Mouse (Mus musculus): Measurements from ENCODE around the gene Dnajc7. TPM values are rescaled to one million over a fixed set of nuclear protein-coding genes. Genes with fewer than 3 reads are reported as not detected.

The Dnajc7 gene
- polyA plus RNA-seq, 1 experiment = 225 TPM

- Histone ChIP-seq H3K4me1 (ENCODE audit: control insufficient read depth, insufficient read depth, low read length) (peaks cover 14% of the 10 kb centered on the region), H3K27ac (ENCODE audit: insufficient read depth, low read length) (no peak overlapping the region), H3K4me3 (ENCODE audit: insufficient read depth, low read length) (no peak overlapping the region)
- TF ChIP-seq CTCF (IDR thresholded peaks at IDR 0.05; ENCODE audit: borderline replicate concordance, insufficient read depth, low read length) = no peak
- TF ChIP-seq POLR2A (IDR thresholded peaks at IDR 0.05; ENCODE audit: low read depth, low read length) = no peak
Measured at GRCm38 (mm10) chr11:100605451-100605850, 14.5 kb downstream of the Dnajc7 start.

DNA sequence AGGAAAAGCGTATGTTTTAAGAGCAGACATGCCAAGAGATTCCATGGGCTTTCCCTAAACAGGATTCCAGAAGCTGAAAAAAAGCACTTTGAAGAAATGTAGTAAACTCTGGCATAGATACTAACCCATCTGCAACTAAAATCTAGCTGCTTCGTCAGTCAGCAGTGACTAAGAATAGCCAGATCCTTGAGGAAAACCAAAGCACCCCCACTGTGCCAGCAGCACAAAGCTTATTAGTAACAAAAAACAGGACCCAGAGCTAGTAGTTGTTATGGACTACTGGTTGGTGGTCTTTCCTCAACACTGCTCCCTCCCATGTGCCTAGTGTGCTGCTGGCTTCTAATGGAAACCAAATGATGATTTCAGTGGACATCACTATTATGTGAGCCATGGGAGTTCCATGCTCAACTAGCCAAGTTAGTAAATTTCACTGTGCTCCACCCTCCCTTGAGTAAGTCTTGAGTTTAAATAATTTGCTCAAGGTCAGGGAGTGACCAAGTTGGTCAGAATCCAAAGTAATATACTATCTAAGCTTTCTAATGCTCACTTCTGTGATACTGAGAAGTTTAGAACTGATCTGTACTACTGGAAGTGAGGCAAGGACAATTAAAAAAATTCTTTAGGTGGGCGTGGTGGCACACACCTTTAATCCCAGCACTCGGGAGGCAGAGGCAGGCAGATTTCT, 15.5 kb downstream of the Dnajc7 start:
- Histone ChIP-seq H3K4me3 (ENCODE audit: insufficient read depth, low read length) (no peak overlapping the region), H3K27ac (ENCODE audit: insufficient read depth, low read length) (no peak overlapping the region), H3K4me1 (ENCODE audit: control insufficient read depth, insufficient read depth, low read length) (peaks cover 7% of the 10 kb centered on the region)
- TF ChIP-seq CTCF (IDR thresholded peaks at IDR 0.05; ENCODE audit: borderline replicate concordance, insufficient read depth, low read length) (no peak), POLR2A (IDR thresholded peaks at IDR 0.05; ENCODE audit: low read depth, low read length) (no peak)

DNA sequence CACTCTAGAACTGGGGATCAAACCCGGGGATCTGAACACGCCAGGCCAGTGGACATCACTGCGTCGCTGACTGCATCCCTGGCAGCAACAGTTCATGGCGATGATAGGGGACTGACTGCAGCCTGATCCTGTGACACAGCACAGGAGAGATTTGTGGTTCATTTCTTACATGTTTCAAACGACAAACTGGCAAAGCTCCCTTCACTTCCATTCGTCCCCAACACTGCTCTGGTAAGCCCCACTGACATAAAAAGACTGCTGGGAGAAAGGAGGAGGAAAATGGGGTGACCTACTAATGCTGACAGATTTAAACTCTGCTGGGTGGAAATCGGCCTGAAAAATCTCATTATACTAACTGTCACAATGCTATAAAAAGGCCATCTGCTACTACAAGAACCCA, 16.2 kb downstream of the Dnajc7 start:
- no peak overlapping the region for H3K27ac ChIP-seq (ENCODE audit: insufficient read depth, low read length)
- TF ChIP-seq POLR2A (IDR thresholded peaks at IDR 0.05; ENCODE audit: low read depth, low read length) (no peak), CTCF (IDR thresholded peaks at IDR 0.05; ENCODE audit: borderline replicate concordance, insufficient read depth, low read length) (no peak)

DNA sequence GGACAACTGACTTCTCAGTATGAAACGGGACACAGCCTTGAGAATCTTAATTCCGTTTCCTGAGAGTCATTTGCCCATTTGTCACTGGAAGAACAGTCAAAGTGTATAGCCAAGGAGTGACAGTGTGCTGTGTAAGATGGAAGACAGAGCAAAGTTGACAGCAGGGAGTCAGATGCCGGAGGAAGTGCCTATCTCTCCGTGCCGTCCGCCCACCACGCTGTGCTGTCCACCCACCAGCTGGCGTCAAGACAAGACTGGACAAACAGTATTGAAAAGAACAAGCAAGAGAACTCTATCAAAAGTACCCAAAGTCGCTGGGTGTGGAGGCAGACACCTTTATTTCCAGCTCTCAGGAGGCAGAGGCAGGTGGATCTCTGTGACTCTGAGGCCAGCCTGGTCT, 16.8 kb downstream of the Dnajc7 start:
- Histone ChIP-seq H3K27ac (ENCODE audit: insufficient read depth, low read length) (no peak overlapping the region), H3K4me3 (ENCODE audit: insufficient read depth, low read length) (no peak overlapping the region), H3K4me1 (ENCODE audit: control insufficient read depth, insufficient read depth, low read length) (peaks cover 7% of the 10 kb centered on the region)
- TF ChIP-seq CTCF (IDR thresholded peaks at IDR 0.05; ENCODE audit: borderline replicate concordance, insufficient read depth, low read length) (no peak), POLR2A (IDR thresholded peaks at IDR 0.05; ENCODE audit: low read depth, low read length) (no peak)

More for the DNA sequence above, 16.2 kb downstream of the Dnajc7 start:
- Histone ChIP-seq H3K4me1 (ENCODE audit: control insufficient read depth, insufficient read depth, low read length) (peaks cover 7% of the 10 kb centered on the region), H3K4me3 (ENCODE audit: insufficient read depth, low read length) (no peak overlapping the region)

GRCm38 (mm10) chr11:100601372-100601771, 18.6 kb downstream of the Dnajc7 start:
- Histone ChIP-seq H3K4me1 (ENCODE audit: control insufficient read depth, insufficient read depth, low read length) (peaks cover 7% of the 10 kb centered on the region), H3K4me3 (ENCODE audit: insufficient read depth, low read length) (no peak overlapping the region), H3K27ac (ENCODE audit: insufficient read depth, low read length) (no peak overlapping the region)
- TF ChIP-seq POLR2A (IDR thresholded peaks at IDR 0.05; ENCODE audit: low read depth, low read length) (no peak), CTCF (IDR thresholded peaks at IDR 0.05; ENCODE audit: borderline replicate concordance, insufficient read depth, low read length) (no peak)

DNA sequence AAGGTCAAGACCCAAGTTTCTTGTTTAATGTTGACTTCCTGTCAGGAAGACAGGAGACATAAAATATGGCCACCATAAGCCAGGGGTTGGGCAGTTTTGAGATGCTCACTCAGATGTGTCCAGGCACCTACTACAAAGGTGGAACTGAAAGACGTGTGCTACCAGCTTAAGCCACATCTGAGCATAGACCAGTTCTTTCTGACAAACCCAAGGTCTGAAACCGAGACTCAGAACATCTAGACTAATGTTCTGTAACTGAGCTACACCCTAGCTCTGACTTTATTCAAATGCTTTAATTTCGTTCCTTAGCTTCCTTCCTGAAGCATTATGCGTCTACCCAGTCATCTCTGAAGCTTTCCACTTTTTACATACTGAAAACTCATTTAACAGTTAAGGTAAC, 21.9 kb downstream of the Dnajc7 start:
- H3K4me3 ChIP-seq (ENCODE audit: insufficient read depth, low read length) = no peak overlapping the region
- H3K4me1 ChIP-seq (ENCODE audit: control insufficient read depth, insufficient read depth, low read length) = no peaks in the 10 kb centered on the region
- H3K27ac ChIP-seq (ENCODE audit: insufficient read depth, low read length) = no peak overlapping the region
- no peak for TF ChIP-seq CTCF (IDR thresholded peaks at IDR 0.05; ENCODE audit: borderline replicate concordance, insufficient read depth, low read length)
- no peak for TF ChIP-seq POLR2A (IDR thresholded peaks at IDR 0.05; ENCODE audit: low read depth, low read length)

DNA sequence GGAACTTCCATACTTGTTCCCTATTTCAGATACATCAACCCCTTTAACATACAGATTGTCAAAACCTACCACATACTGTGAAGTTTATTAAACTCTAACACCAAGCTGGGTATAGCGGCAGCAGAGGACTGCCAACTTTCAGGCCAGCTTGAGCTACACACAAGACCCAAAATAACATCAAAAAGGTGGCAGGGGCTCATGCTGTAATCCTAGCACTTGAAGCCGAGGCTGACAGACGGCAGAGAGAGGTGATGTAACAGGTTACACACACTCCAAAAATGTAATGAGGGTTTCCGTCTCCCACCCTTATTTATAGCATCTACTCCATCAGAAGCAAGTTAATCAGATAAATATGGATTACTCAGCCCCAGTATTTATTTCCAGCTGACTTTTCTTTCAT, 24.4 kb downstream of the Dnajc7 start:
- TF ChIP-seq CTCF (IDR thresholded peaks at IDR 0.05; ENCODE audit: borderline replicate concordance, insufficient read depth, low read length) = no peak
- TF ChIP-seq POLR2A (IDR thresholded peaks at IDR 0.05; ENCODE audit: low read depth, low read length) = no peak
- no peak overlapping the region for H3K4me3 ChIP-seq (ENCODE audit: insufficient read depth, low read length)

GRCm38 (mm10) chr11:100594608-100595007, 25.4 kb downstream of the Dnajc7 start:
- Histone ChIP-seq H3K27ac (ENCODE audit: insufficient read depth, low read length) (no peak overlapping the region), H3K4me1 (ENCODE audit: control insufficient read depth, insufficient read depth, low read length) (no peaks in the 10 kb centered on the region), H3K4me3 (ENCODE audit: insufficient read depth, low read length) (no peak overlapping the region)
- TF ChIP-seq POLR2A (IDR thresholded peaks at IDR 0.05; ENCODE audit: low read depth, low read length) (no peak), CTCF (IDR thresholded peaks at IDR 0.05; ENCODE audit: borderline replicate concordance, insufficient read depth, low read length) (no peak)

More for the DNA sequence above, 24.4 kb downstream of the Dnajc7 start:
- no peaks in the 10 kb centered on the region for H3K4me1 ChIP-seq (ENCODE audit: control insufficient read depth, insufficient read depth, low read length)
- no peak overlapping the region for H3K27ac ChIP-seq (ENCODE audit: insufficient read depth, low read length)

GRCm38 (mm10) chr11:100592346-100593046, 27.5 kb downstream of the Dnajc7 start:
- TF ChIP-seq CTCF (IDR thresholded peaks at IDR 0.05; ENCODE audit: borderline replicate concordance, insufficient read depth, low read length) (no peak), POLR2A (IDR thresholded peaks at IDR 0.05; ENCODE audit: low read depth, low read length) (no peak)
- no peaks in the 10 kb centered on the region for H3K4me1 ChIP-seq (ENCODE audit: control insufficient read depth, insufficient read depth, low read length)

GRCm38 (mm10) chr11:100588462-100588861, 31.5 kb downstream of the Dnajc7 start:
- H3K4me3 ChIP-seq (ENCODE audit: insufficient read depth, low read length) = no peak overlapping the region
- no peak for TF ChIP-seq POLR2A (IDR thresholded peaks at IDR 0.05; ENCODE audit: low read depth, low read length)
- TF ChIP-seq CTCF (IDR thresholded peaks at IDR 0.05; ENCODE audit: borderline replicate concordance, insufficient read depth, low read length) = no peak
- no peak overlapping the region for H3K27ac ChIP-seq (ENCODE audit: insufficient read depth, low read length)
- H3K4me1 ChIP-seq (ENCODE audit: control insufficient read depth, insufficient read depth, low read length) = no peaks in the 10 kb centered on the region

More at GRCm38 (mm10) chr11:100592346-100593046, 27.5 kb downstream of the Dnajc7 start:
- H3K4me3 ChIP-seq (ENCODE audit: insufficient read depth, low read length) = no peak overlapping the region
- H3K27ac ChIP-seq (ENCODE audit: insufficient read depth, low read length) = no peak overlapping the region

All from embryonic fibroblast, embryonic 13.5 days (primary cell).